Mouse (Mus musculus): ENCODE results near the gene Slc24a4.

Slc24a4 gene

DNA sequence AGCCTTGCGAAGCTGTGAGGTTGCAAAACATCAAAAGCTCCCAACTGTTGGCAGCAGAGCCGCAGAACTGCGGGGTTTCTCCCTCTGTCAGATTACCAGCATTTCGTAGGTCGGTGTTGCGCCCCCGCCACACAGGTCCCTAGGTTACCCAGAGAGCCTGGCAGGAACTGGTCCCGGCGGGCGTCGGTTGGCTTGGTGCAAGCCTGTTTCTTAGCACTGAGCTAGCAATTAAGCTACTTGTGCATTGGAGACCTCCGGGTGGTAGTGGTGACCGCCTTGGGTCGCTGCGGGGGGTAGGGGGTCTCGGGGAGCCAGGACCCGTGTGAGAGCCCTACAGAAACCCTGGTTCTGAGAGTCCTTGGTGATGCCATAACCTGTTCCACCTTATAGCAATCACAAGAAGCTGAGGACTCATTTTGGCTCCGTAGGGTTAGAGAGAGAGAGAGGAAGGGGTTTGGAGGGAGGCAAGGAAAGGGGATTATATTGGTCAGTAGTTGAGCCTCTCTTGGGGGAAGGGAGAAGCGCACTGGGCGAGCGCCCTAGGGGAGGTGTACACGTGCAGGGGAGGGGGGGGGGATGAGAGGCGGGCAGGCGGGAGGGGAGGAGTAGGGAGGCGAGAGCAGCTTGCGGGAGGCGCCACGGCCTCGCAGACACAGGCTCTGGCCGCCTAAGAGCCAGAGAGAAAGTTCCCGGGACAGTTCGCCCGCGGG lies at the start of gene Slc24a4:
Gene Slc24a4 (plus strand): TSS at position 653 of the 710 bp plus-strand sequence.
- no peak for DNase-seq

DNA sequence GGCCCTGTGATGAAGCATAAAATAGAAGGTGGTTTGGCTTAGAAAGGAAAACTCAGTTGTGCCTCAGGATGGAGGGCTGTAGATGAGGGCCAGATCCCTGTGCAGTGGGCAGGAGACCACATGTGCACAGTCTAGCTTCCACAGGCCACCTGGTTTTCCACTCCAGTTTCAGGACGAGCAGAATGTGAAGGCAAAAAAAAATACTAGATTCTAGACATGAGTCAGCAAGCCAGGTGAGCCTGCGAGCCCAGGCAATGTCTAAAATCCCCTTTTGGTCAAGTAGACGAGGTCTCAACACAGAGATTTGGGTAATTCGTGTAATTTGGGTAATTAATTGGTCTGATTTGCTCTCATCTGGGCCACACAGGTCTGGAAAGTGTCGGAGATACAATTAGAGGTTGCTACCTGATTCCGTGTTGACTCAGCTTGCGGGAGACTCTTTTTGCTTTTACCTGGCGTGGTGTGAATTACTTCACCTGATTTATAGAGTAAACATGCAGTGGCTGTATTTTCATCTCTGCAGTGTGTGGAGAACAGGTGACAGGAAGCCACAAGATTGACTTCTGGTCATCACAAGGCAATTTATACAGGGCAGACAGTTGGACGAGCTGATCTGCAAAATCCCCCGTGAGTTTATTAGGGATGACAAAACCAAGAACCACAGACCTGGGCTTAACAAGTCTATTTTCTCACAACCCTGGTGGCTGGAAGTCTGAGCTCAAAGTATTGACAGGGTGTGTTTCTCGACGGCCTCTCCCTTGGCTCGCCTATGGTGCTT lies 45.7 kb upstream of the Slc24a4 start:
- DNase-seq: no peak

DNA sequence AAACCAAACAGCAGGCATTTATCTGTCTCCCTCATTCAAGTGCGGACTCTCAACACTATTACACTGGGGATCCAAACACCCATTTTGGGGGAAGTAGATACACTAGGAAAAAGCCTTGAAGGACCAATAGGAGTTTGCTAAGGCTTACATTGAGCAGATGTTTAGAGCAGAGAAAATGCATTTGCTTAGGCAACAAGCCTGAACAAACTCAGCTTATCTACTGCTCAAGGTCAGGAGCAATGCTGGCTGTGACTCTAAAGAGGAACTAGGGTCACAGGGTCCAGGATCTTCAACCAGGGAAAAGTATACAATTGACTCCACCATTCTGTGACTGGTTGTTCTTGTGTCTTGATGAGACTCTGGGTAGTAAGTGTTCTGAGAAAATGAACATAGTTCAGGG lies 38.0 kb upstream of the Slc24a4 start:
- DNase-seq: no peak

DNA sequence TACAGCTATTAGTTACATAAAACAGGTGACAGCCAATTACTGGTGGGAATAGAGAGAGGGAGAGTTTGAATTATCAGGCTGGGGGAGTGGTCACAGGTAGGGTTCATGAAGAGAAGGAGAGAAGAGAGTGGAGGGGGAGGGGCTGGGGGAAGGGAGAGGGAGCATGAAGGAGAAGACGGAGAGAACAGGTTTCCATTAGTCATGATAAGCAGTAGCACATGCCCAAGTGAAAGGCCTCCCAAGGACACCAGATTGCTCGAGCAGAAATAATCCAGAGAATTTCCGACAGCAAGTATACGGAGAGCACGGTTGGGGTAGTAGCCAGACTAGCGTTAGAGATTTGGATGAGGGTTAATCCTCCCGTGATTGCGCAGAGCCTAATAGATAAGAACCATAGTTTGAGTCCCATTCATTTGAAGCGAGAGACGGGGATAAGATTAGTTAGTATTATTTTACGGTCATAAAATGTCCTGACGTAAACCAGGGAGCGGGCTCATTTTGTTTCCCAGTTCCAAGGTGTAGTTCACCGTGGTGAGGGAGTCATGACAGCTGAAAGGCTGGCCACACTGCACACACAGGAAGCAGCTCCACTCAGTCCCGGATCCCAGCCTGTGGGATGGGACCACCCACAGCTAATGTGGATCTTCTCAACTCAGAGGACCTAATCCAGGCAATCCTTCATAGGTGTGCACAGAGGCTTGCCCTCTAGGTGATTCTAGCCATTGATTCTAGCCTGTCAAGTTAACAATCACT lies 36.0 kb upstream of the Slc24a4 start:
- DNase-seq: no peak

DNA sequence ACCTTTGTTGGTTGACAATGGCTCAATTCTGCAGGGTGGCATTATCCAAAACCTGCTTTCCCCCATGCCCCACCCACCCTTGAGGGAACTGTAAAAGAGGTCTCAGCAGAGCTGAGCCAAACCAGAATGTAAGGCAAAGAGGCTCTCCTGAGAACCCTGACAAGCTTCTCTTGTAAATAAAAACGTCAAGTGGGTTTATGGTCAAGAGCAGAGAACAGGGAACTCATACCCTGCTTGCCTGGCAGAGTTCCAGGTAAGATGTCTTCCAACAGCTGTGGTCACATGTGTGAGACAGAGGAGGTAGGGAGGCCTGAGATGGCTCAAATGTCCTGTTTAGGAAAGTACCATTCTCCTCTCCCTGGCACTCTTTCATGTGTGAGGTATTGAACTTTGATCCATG lies 22.5 kb upstream of the Slc24a4 start:
- no peak for DNase-seq

DNA sequence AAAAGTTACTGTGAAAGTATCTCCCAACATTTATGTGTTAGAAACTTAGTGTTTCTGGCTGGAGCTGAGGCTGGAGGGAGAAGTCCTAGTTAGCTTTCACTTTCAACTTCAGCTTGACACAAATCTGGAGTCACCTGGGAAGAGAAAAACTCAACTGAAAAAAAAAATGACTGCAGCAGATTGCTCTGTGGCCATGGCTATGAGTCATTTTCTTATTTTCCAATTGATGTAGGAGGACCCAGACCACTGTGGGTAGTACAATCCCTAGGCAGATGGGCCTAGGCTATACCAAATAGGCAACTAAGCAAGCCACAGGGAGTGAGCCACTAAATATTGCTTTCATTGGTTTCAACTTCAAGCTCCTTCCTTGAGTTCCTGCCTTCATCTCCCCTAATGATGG lies 19.7 kb upstream of the Slc24a4 start:
- DNase-seq: no peak

DNA sequence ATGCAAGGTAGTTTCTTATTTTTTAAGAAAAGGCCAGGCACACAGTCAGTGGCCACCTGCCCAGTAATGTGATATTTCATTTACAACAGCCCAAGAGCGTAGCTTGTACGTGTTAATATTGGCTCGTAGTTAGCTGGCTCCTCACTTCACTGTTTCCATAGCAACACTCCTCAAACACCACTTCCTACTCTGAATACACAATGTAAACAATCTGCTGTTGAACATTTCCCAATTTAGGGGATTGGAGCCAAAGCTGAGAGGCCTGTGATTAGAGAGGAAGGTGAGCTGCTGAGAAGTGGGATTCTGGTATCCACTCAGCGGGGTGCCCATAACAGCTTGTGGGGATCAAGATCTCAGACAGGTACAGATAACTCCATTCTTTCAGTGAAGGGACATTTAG lies 16.0 kb upstream of the Slc24a4 start:
- no peak for DNase-seq

DNA sequence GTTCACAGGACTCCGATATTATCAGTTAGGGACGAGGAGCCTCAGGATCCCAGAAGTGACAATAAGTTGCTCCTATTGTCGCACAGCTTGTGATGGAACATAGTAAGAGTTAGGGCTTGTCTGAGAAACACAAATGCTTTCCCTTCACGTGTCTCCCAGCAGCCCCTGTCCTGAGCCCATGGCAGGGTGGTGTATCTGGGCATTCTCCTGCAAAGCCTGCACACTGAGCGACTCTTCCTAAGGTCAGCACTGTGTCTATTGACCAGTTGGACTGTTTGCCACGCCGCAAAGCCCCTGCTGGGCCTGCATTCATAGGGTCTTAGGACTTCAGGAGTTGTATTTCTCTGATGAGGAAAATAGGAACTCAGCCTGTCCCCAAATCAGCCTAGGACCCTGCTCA lies 15.6 kb upstream of the Slc24a4 start:
- no peak for DNase-seq

DNA sequence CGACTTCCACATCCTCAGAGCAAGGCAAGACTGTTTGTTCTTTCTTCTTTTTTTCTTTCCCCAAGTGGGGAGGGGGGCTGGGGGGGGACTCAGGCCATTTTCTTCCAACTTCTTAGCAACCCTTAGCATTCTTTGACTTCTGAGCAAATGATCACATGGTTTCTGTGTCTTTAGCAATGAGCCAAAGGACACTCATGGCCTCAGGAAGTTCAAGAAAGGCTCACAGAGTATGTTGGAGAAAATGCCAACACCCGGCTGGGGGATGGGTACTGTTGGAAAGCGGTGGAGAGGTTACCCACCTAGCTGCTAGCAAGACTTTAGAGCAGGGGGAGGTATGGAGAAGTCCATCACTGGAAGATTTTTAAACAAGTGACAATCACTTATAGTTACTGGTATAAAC lies 15.1 kb upstream of the Slc24a4 start:
- no peak for DNase-seq

DNA sequence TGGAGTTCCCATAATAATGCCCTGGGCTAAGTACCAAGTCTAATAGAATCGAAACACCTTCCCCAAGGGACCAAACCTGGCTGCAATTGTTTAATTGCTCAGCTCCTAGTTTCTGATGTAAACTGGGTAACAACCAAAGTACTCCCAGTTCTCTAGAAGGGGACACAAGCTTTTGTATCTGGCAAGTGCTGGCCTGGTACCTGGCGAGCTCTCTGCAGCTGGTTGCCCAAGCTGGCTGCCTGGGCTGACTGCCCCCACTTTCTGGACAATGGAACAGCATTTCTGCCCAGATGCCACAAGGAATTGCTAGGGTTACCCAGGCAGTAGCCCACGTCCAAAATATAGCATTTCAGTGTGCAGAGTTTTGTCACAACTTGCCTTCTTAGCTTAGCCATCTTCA lies 12.0 kb upstream of the Slc24a4 start:
- no peak for DNase-seq

DNA sequence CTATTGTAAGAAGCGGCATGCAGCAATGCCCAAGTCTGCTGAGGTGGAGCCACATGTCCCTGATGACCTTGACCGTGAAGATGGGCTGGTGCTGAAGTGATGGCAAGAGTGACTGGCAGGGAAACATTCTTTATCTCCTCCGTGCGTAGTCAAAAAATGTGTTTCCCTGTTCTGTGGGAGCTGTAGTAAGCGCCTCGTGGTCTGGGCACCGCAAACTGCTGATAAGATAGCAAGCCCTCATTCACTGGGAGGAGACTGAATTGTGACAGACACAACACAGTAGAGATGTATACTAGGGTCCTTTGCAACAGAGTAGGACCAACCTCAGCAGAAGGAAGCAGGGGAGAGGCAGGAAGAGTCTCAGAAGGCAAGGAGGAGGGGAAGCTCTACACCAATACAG lies 10.5 kb upstream of the Slc24a4 start:
- no peak for DNase-seq

DNA sequence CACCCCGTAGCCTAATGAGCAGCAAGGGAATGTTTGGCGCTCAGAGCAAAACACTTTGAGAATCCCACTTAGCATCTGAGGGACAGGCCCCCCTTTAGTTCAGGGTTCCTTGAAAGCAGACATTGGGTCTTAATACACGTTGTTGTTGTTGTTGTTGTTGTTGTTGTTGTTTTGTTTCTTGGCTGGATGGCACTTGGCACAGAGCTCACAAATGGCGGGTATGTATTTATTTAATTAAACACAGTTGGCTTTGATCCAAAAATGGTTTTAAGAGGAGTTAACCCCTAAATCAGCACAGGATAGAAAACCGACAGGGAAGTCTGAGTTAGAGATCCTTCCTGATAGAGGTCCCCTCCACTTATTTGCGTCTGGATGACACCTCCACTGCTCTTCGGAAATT lies 932 bp upstream of the Slc24a4 start:
- no peak for DNase-seq

DNA sequence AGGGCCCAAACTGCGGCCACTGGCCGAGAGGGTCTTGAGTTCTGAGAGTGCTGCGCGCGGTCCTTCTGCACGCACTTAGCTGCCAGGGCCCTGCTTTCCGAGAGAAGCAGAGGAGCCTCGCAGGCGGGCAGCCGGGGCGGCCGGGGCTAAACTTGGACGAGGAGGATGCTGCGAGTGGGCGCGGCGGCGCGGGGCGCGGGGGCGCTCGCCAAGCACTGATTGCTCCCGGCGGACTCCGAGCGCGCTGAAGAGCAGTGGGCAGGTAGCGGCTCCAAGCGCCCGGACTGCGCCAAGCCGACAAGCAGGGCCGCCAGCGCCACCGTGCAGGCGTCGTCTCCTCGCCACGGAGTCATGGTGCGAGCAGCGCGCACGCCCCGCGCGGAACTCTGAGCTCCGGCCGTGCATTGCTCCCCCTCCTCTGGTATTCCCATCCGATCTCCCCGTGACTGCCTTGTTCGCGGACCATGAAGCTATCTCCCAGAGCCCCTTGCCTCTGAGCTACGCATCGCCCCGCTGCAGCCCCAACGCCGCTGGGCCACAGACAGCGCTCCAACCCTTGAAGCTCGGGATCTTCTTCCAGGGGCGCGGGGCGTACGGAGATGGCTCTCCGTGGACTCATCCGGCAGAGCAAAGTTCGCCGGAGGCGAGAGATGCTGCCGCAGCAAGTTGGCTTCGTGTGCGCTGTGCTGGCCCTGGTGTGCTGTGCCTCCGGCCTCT lies 416 bp downstream of the Slc24a4 start:
- DNase-seq: peak; percentile 19 to 55

DNA sequence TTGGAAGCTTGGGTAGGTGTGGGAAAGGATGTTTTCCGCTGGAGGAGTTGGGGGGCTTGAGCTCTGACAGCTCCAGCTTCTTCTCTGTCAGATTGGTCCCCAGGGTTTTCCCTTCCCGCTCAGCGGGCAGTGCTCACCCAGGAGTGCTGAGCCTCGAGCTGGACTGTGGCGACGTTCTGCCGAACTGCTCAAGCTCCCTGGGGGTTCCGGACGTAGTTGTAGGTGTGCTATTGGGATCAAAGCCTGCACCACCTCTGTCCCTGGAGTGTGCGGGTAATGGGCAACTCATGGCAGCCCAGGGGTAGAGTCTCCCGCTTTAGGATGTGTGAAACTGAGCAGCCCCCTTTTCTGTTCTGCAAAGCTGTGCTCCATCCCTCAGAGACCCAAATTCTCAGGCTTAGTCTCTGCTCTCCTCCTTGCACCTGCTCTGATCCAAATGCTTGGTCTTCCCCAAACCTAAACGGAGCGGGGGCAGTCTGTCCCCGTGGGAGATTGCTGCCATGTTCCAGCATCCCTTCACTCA lies 1.0 kb downstream of the Slc24a4 start:
- no peak for DNase-seq

DNA sequence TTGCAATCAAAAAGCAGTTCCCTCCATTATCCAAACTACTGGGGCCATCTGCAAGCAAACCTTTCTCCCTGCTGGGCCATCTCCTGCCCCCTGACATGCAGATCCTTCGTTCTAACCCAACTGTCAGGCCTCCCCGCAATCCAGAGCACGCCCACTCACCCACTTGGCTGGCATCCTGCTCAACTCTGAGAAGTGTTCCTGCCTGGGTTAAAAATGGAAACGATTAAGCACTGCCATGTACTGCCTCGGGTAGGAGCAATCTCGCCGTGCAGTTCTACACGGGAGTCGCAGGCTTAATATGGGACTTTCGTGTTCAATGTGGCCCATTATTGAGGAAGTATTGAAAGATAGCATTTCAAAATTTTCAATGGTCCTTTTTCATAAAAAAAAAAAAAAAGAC lies 11.2 kb downstream of the Slc24a4 start:
- no peak for DNase-seq

DNA sequence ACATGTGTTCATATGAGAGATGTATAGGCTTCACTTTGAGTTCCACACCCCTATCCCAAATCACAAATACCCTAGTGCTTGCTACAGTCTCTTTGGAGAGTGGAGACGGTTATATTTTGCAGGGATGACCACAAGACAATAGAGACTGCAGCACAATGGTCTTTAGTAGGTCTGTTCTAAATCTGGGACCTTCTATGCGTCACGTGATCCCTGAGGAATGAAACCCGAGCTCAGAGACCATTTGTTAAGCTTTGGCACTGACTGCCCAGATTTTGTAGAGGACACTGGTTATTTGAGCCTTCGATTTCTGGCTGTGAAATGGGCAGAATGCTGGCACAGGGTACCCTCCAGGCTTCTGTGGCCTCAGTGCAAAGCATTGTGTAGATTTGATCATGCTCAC lies 12.8 kb downstream of the Slc24a4 start:
- DNase-seq: no peak

DNA sequence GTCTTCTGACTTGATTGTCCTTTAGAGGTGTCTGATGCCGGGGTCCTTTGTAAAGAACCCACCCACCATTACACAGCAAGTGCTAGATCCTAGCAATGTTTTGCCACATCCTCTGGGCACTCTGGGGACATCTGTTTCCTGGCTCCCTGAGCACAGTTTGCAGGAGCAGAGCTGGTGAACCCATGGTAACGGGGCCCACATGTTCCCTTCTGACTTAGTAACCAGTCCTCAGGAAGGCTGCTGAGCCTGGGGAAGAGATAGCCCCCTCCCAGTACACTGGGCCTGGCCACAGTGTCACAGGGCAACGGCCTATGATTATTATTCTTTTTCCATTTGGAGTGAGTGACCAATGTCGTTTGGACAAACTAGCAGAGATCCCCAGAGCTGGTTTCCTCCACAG lies 19.1 kb downstream of the Slc24a4 start:
- DNase-seq: no peak

DNA sequence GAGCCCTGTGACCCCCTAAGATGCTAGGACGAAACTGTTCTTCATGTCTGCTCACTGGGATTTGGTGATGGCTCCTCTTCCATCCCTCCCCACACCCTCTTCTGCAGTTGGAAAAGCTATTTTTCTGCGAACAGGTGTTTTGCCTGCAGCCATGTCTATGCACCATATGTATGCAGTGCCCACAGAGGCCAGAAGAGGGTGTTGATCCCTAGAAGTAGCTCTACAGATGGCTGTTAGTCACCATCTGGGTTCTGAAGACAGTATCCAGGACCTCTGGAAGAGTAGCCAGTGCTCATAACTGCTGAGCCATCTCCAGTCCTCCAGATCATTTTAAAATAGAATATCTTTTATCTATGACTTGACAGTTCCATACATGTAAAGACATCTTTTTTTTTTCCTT lies 20.2 kb downstream of the Slc24a4 start:
- peak in 1 of 2 experiments; percentile 41 for DNase-seq

DNA sequence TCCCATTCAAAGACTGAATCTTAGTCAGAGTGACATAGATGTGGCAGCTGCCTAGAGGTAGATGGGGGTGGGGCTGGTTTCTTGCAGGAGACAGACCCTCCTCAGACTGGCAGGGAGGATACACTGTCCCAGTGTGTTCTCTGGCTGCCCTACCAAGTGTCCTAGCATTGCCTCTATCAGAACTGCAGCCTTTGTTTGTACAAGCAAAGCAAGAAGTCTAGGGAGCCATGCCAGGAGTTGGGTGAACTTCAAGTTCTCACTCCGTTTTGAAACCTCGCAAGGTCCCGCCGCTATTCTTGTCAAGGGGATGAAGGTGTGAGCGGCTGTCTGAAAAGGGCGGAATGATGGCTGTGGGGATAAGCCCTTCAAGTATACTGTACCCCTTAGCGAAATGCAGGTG lies 22.7 kb downstream of the Slc24a4 start:
- no peak for DNase-seq

DNA sequence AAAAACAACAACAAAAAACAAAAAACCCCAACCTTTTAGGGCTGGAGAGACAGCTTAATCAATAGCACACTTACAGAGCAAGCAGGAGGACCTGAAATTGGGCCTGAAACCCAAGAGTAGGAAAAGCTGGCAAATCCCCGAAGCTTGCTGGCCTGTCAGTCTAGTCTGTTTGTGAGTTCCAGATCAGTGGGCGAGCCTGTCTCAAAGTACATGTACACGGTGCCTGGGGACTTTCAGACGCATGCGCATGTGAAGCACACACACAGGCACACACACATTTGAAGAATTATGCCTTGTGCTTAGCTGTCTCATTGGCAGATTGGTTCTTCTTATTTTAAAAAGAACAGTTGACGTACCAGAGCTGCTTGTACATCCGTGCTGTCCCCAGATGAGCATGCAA lies 25.3 kb downstream of the Slc24a4 start:
- DNase-seq: peak; percentile 64 to 83

DNA sequence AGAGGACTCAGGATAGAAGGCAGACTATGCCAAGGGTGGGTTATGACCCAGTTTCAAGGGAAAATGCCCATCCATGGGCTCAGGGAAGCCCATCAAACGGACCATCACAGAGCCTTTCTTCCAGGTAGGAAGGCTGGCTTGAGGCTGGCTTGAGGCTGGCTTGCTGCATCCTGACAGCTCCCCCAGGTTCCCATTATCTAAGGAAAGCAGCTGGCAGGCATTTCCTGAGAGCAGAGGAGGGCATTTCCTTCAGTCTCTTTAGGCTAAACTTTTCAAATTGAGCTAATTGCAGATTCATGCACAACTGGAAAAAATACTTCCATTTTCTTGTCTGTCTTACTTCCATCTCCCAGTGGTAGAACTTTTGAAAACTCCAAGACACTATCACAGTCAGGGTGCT lies 26.3 kb downstream of the Slc24a4 start:
- no peak for DNase-seq

DNA sequence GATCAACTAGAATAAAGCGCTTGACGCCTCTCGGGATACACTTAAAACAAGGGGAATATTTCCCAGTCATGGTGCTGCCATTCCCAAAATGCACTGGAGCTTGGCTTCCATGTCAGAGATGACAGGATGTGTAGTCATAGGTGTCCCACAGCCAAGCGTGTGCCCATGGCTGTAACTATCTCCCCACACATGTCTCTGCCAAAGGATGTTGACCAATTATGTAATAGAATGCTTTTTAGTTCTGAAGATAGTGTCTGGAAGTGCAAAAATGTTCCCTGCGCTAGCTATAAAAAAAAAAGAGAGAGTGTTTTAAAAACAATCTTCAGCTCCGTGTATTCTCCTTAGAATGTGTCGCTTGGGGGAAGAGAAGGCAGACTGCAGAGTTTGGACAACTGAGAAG lies 36.1 kb downstream of the Slc24a4 start:
- DNase-seq: no peak

DNA sequence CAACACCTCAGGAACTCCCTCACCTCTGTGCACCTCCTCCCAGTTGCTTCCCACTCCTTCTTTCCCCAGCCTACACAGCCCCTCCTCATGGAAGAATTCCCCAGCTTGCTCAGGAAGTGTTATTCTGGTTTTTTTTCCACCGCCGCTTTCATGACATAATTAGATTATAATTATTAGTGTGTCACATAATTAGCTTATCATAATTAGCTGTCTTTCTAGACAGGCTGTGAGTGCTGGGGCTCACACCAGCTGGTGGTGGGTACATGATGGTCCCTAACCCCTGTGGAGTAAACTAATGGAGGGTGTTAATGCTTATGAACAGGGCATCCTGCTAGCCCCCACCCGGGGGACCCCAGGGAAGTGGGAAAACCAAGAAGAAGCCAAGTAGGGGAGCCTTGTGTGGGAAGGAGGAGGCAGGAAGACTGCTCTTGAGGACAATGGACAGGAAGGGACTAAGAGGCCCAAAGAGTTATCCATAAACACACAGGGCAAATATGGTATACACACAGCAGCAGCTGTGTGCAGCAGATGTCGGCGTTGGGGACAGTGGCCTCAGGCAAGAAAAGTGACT lies 38.2 kb downstream of the Slc24a4 start:
- no peak for DNase-seq
